Mouse (Mus musculus) limb, embryonic 15.5 days (tissue): ENCODE results near the gene Arhgef25. TPM values are rescaled to one million over a fixed set of nuclear protein-coding genes. Genes with fewer than 3 reads are reported as not detected.
"Not testable (repeated sequence)": the region's sequence is repeated elsewhere in the genome, so short reads cannot be mapped to it uniquely, and the experiment has no call there.

ENCODE experiments used
- ATAC-seq: fragments of 200-750 bp; cut with Nextera tagmentation; 2 replicates; pipeline ENCODE4 v1.8.0; 2017; ENCODE audit warnings: low read depth, moderate TSS enrichment; ENCODE audit not compliant: insufficient number of reproducible peaks, low FRiP score, low TSS enrichment
- H3K27ac ChIP-seq: fragments of 300-500 bp; sonication (generic); 2 replicates; pipeline ENCODE4 v1.5.1; 2015; ENCODE audit warnings: moderate library complexity, mild to moderate bottlenecking, inconsistent platforms
- H3K27me3 ChIP-seq: fragments of 300-500 bp; sonication (generic); 2 replicates; pipeline ENCODE4 v1.6.1; 2015; ENCODE audit warnings: inconsistent platforms
- H3K36me3 ChIP-seq: fragments of 300-500 bp; sonication (generic); 2 replicates; pipeline ENCODE4 v1.6.1; 2015; ENCODE audit warnings: inconsistent platforms
- H3K4me1 ChIP-seq: fragments of 300-500 bp; sonication (generic); 2 replicates; pipeline ENCODE4 v1.6.1; 2015; ENCODE audit warnings: inconsistent platforms
- H3K4me2 ChIP-seq: fragments of 300-500 bp; sonication (generic); 2 replicates; pipeline ENCODE4 v1.6.1; 2015; ENCODE audit warnings: mild to moderate bottlenecking, inconsistent platforms
- H3K4me3 ChIP-seq: fragments of 300-500 bp; sonication (generic); 2 replicates; pipeline ENCODE4 v1.5.1; 2015; ENCODE audit warnings: mild to moderate bottlenecking, inconsistent platforms
- H3K9ac ChIP-seq: fragments of 300-500 bp; sonication (generic); 2 replicates; pipeline ENCODE4 v1.6.1; 2015; ENCODE audit warnings: inconsistent platforms
- H3K9me3 ChIP-seq: fragments of 300-500 bp; sonication (generic); 2 replicates; pipeline ENCODE4 v1.6.1; 2016; ENCODE audit warnings: inconsistent platforms
- WGBS: fragments of 180-500 bp; shearing (Covaris S2); methylation state at CpG from one replicate; pipeline ENCODE4 v1.1.7; 2015; 5-methylcytosine and 5-hydroxymethylcytosine counted together
- polyA plus RNA-seq: library from polyadenylated mRNA; unstranded; fragments of >200 nt; fragmentation: Nextera tagmentation; extraction: Ambion mirVana; gene quantifications from 2 replicates; pipeline ENCODE4 v1.2.1, GENCODE M21; 2015

Arhgef25 gene
- polyA plus RNA-seq, 1 experiment from 2014 or later: 118 TPM

DNA sequence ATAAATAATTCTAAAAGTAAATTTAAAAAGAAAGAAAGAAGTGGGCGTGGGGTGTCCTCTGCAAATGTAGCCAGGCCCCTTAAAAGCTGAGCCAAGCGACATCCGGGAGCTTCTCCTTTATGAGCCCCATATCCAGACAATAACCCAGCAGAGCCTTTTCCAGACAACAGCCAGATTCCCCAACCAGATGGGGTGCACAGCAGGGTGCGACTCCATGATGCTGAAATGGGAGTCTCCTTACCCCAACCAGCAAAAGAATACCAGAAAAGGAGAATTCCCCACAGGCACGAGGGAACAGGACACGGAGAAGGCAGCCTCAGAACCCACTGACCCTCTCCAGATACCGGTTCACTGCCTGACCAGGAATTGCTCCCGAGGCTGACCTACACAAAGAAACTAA is 46.7 kb downstream of the Arhgef25 start:
- Histone ChIP-seq H3K9ac (no peak overlapping the region), H3K9me3 (no peaks in the 10 kb centered on the region), H3K27me3 (no peaks in the 10 kb centered on the region), H3K36me3 (no peaks in the 10 kb centered on the region), H3K4me1 (no peaks in the 10 kb centered on the region), H3K27ac (no peak overlapping the region), H3K4me2 (no peak overlapping the region), H3K4me3 (no peak overlapping the region)
- no peak for ATAC-seq
- 75% methylated on average over 8 of the region's 8 CpGs for WGBS

DNA sequence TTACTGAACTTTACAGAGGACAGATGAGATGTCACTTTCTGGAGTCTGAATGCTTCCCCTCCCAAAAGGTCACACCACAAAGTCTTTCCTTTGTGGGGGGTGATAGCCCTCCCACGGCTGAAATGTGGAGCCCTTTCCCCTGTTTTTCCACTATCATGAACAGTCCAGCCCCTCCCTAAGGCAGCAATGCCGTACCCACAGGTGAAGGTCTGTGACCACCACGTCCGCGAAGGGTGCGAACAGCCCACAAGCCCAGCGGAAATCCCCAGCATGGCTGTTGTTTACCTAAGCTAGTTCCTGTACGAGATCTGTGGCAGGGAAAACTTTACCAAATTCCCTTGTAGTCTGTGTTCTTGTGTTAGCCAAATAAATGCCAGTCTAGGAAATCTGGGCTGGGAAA is 48.4 kb downstream of the Arhgef25 start:
- Histone ChIP-seq H3K9ac (no peak overlapping the region), H3K4me3 (no peak overlapping the region), H3K27me3 (no peaks in the 10 kb centered on the region), H3K4me2 (no peak overlapping the region), H3K4me1 (no peaks in the 10 kb centered on the region), H3K9me3 (no peaks in the 10 kb centered on the region), H3K36me3 (no peaks in the 10 kb centered on the region), H3K27ac (no peak overlapping the region)
- no peak for ATAC-seq
- WGBS: 79% methylated on average over 8 of the region's 8 CpGs

DNA sequence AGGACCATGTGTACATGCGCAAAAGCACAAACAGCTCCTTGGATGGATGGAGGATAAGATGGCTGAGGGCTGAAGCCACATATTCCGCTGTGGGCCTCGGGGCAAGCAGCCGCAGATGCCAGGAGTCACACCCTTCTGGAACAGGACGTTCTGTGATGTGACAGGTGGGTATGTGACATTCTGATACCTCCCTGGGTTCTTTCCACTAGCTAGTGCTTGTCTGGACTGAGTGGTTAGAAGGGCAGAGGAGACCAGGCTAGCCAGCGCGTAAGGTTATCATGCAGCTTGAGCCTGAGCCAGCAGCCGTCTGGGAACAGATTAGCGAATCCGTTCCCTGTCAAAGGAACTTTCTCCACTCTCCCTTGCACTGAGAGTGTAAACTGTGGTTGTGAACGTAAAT is 48.9 kb downstream of the Arhgef25 start:
- no peaks in the 10 kb centered on the region for H3K27me3 ChIP-seq
- H3K27ac ChIP-seq: no peak overlapping the region
- 80% methylated on average over 11 of the region's 11 CpGs for WGBS
- no peak overlapping the region for H3K9ac ChIP-seq
- H3K9me3 ChIP-seq: no peaks in the 10 kb centered on the region
- H3K4me1 ChIP-seq: no peaks in the 10 kb centered on the region
- H3K4me2 ChIP-seq: no peak overlapping the region
- H3K36me3 ChIP-seq: no peaks in the 10 kb centered on the region
- no peak for ATAC-seq
- H3K4me3 ChIP-seq: no peak overlapping the region

DNA sequence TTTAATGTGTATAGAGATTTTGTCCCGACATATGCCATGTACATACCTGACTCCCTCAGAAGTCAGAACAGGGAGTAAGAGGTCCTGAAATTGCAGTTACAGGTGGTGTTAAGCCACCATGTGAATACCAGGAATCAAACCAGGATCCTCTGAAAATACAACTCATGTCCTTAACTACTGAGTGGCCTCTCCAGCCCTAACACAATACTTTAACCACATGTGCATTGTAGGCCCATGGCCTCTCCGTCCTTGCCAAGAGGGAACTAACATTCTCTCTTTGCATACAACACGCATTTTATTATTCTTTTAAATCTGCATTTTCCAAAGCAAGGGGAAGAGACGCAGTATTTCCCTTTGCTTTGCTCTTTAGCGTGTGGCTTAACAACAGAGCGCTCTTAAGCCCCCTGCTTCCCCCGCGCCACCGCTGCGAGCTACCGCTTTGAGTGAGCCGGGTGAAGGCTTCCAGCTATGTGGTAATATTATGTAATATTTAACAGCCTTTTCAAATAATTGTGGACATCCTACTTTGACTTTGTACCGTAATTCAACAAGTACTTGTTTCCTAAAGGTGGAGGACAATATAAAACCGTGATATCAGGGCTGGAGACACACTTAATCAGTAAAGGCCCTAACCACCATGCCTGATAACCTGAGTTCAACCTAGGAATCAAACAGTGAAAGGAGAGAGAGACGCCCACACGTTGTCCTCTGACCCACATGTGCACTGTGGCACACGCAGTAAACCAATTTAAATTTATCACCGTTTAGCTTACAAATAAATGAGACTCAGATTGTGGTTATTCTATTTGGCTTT is 51.3 kb downstream of the Arhgef25 start:
- H3K4me1 ChIP-seq: no peaks in the 10 kb centered on the region
- no peaks in the 10 kb centered on the region for H3K9me3 ChIP-seq
- no peaks in the 10 kb centered on the region for H3K27me3 ChIP-seq
- no peak overlapping the region for H3K4me3 ChIP-seq
- WGBS: 79% methylated on average over 18 of the region's 18 CpGs
- no peak overlapping the region for H3K27ac ChIP-seq
- no peak overlapping the region for H3K9ac ChIP-seq
- no peak for ATAC-seq
- no peak overlapping the region for H3K4me2 ChIP-seq
- H3K36me3 ChIP-seq: no peaks in the 10 kb centered on the region

DNA sequence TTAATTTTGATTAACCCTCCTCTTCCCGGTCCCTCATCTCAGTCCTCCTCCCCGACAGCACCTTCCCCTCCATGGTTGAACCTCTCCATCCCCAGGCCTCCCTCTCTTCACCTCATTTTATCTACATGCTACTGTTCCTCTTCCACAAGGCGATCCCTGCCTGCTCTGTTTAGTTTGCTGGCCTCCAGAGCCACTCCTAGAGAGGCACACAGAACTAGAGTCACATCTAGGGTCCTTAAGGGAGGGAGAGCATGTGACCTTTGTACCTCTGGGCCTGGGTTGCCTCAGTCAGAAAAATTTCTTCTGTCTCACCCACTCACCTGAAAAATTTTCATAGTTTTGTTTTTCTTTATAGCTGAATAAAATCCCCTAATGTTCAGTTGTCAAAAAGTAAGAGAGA is 52.0 kb downstream of the Arhgef25 start:
- H3K4me3 ChIP-seq: no peak overlapping the region
- H3K4me1 ChIP-seq: no peaks in the 10 kb centered on the region
- no peak overlapping the region for H3K27ac ChIP-seq
- no peak overlapping the region for H3K9ac ChIP-seq
- no peaks in the 10 kb centered on the region for H3K9me3 ChIP-seq
- 91% methylated on average over 3 of the region's 3 CpGs for WGBS
- no peaks in the 10 kb centered on the region for H3K27me3 ChIP-seq
- H3K36me3 ChIP-seq: no peaks in the 10 kb centered on the region
- no peak for ATAC-seq
- H3K4me2 ChIP-seq: no peak overlapping the region

DNA sequence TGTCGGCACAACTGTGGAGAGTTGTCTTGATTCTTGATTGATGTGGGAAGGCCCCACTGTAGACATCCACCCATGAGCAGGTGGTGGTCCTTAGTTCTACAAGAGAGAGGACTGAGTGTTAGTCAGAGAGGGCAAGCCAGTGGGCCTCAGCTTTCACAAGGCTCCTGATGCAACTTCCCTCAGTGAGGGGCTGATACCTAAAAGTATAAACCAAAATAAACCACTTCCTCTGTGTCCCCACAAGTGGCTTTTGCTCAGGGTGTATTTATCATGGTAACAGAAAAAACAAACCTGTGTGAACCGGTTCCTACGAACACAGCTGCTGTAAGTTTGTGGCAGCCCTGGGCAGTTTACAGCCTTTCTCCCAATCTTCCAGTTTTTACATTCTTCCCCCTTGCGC is 53.4 kb downstream of the Arhgef25 start:
- Histone ChIP-seq H3K27ac (no peak overlapping the region), H3K27me3 (no peaks in the 10 kb centered on the region), H3K4me2 (no peak overlapping the region), H3K36me3 (no peaks in the 10 kb centered on the region), H3K4me1 (no peaks in the 10 kb centered on the region), H3K9me3 (no peaks in the 10 kb centered on the region), H3K9ac (no peak overlapping the region), H3K4me3 (no peak overlapping the region)
- 59% methylated on average over 4 of the region's 4 CpGs for WGBS
- ATAC-seq: no peak

DNA sequence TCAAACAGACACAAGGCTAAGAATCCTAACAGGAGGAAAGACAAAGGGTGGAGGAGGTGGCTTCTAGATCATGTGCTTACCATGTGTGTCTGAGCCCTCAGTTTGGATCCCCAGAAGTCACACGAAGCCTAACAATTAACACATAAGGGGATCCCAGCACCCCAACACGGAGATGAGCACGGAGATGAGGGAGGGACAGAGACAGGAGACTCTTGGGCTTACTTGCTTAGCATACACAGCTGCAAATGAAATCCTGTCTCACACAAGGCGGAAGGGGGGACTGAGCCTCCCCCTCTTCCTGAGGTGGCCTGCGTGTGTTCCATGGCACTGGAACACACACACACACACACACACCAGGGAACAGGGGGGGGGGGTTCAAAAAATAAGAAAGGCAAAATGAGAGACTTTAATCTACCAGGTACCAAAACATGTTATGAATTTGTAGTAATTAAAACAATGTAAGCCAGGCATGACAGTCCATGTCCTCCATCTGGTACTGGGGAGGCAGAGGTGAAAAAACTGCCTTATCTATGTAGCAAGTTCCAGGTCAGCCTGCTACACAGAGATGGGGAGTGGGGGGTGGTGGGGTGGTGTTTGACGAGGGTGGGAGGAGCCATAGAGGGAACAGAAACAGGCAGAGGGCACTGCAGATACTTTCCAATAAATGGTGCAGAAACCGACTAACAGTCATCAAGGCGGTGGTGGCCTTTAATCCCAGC is 54.6 kb downstream of the Arhgef25 start:
- Histone ChIP-seq H3K9ac (no peak overlapping the region), H3K4me1 (no peaks in the 10 kb centered on the region), H3K4me2 (no peak overlapping the region), H3K4me3 (no peak overlapping the region), H3K9me3 (no peaks in the 10 kb centered on the region), H3K36me3 (no peaks in the 10 kb centered on the region), H3K27ac (no peak overlapping the region), H3K27me3 (no peaks in the 10 kb centered on the region)
- no peak for ATAC-seq
- 41% methylated on average over 8 of the region's 8 CpGs for WGBS

DNA sequence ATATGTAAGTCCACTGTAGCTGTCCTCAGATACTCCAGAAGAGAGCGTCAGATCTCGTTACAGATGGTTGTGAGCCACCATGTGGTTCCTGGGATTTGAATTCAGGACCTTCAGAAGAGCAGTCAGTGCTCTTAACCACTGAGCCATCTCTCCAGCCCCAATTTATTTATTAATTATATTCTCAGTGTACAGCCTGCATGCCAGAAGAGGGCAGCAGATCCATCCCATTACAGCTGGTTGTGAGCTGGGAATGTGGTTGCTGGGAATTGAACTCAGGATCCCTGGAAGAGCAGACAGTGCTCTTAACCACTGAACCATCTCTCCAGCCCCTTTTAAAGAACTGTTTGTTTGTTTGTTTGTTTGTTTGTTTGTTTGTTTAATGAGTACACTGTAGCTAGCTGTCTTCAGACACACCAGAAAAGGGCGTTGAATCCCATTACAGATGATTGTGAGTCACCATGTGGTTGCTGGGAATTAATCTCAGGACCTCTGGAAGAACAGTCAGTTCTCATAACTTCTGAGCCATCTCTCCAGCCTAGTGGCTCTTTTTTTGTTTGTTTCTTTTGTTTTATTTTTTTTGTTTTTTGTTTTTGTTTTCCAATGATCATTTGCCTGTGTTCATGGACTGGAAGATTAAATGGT is 55.4 kb downstream of the Arhgef25 start:
- not testable (repeated sequence) for H3K9ac ChIP-seq, H3K9me3 ChIP-seq, ATAC-seq, H3K4me1 ChIP-seq, H3K4me3 ChIP-seq, H3K27me3 ChIP-seq, H3K36me3 ChIP-seq, H3K27ac ChIP-seq, H3K4me2 ChIP-seq
- 74% methylated on average over 3 of the region's 3 CpGs for WGBS

Other genes starting within 250 kb of the Arhgef25 start
- 72.2 and 85.8 TPM in 2 replicates for gene Ctdsp2, start 211.4 kb downstream of the Arhgef25 start, polyA plus RNA-seq
- gene Avil, start 189.4 kb downstream of the Arhgef25 start, polyA plus RNA-seq: 0.50 and 0.71 TPM in 2 replicates
- 69.6 and 71.6 TPM in 2 replicates for gene Tsfm, start 159.2 kb downstream of the Arhgef25 start, polyA plus RNA-seq
- gene Mettl1, start 148.7 kb downstream of the Arhgef25 start, polyA plus RNA-seq: 58.6 and 61.8 TPM in 2 replicates
- 1.9 and 2.0 TPM in 2 replicates for gene Eef1akmt3, start 148.6 kb downstream of the Arhgef25 start, polyA plus RNA-seq
- gene Cyp27b1, start 141.8 kb downstream of the Arhgef25 start, polyA plus RNA-seq: 0.12 and 0.32 TPM in 2 replicates
- 1.2 and 1.7 TPM in 2 replicates for gene March9, start 129.9 kb downstream of the Arhgef25 start, polyA plus RNA-seq
- gene Cdk4, start 126.5 kb downstream of the Arhgef25 start, polyA plus RNA-seq: 1,296 and 1,322 TPM in 2 replicates
- 161 and 175 TPM in 2 replicates for gene Tspan31, start 119.8 kb downstream of the Arhgef25 start, polyA plus RNA-seq
- 0.10 and 0.72 TPM in 2 replicates for gene Agap2, start 114.8 kb downstream of the Arhgef25 start, polyA plus RNA-seq
- gene Os9, start 69.0 kb downstream of the Arhgef25 start, polyA plus RNA-seq: 103 and 110 TPM in 2 replicates
- 12.3 and 12.4 TPM in 2 replicates for gene B4galnt1, start 24.9 kb downstream of the Arhgef25 start, polyA plus RNA-seq
- gene Slc26a10, start 9.4 kb downstream of the Arhgef25 start, polyA plus RNA-seq: 1.2 and 1.7 TPM in 2 replicates
- 140 and 144 TPM in 2 replicates for gene Dtx3, start 5.6 kb upstream of the Arhgef25 start, polyA plus RNA-seq
- 27.8 and 29.8 TPM in 2 replicates for gene Pip4k2c, start 21.5 kb upstream of the Arhgef25 start, polyA plus RNA-seq
- 2.5 TPM in 2 replicates for gene Kif5a, start 73.3 kb upstream of the Arhgef25 start, polyA plus RNA-seq
- gene Dctn2, start 76.3 kb upstream of the Arhgef25 start, polyA plus RNA-seq: 185 and 190 TPM in 2 replicates
- 14.1 and 16.2 TPM in 2 replicates for gene Mbd6, start 98.9 kb upstream of the Arhgef25 start, polyA plus RNA-seq
- gene Mars, start 121.7 kb upstream of the Arhgef25 start, polyA plus RNA-seq: 105 and 111 TPM in 2 replicates
- gene Arhgap9, start 131.9 kb upstream of the Arhgef25 start, polyA plus RNA-seq: 5.1 and 5.4 TPM in 2 replicates
- gene Gli1, start 151.9 kb upstream of the Arhgef25 start, polyA plus RNA-seq: 13.4 and 13.7 TPM in 2 replicates
- 0.03 TPM in 1 of 2 replicates, not detected in the other for gene Inhbe, start 164.3 kb upstream of the Arhgef25 start, polyA plus RNA-seq
- gene Inhbc, start 180.3 kb upstream of the Arhgef25 start, polyA plus RNA-seq: not detected in 2 replicates
- 33.1 and 34.9 TPM in 2 replicates for gene R3hdm2, start 190.2 kb upstream of the Arhgef25 start, polyA plus RNA-seq